Mouse (Mus musculus): ENCODE data around the gene Tmem163. TPM values are rescaled to one million over a fixed set of nuclear protein-coding genes. Genes with fewer than 3 reads are reported as not detected.

Gene Tmem163
- polyA plus RNA-seq, 1 experiment: 53.4 TPM

- no peak for TF ChIP-seq POLR2A (IDR thresholded peaks at IDR 0.05; ENCODE audit: borderline replicate concordance, extremely low read depth, insufficient read depth, insufficient read length, poor library complexity, severe bottlenecking)
- peak; percentile 100 for TF ChIP-seq CTCF (IDR thresholded peaks at IDR 0.05; ENCODE audit: borderline replicate concordance, extremely low read depth, insufficient read depth, insufficient read length)
These were observed 182.4 kb downstream of the Tmem163 start for GRCm38 (mm10) chr1:127496737-127497543.

GRCm38 (mm10) chr1:127487161-127487560 is 192.2 kb downstream of the Tmem163 start:
- no peak for DNase-seq (ENCODE audit: low read depth)
- no peak for TF ChIP-seq POLR2A (IDR thresholded peaks at IDR 0.05; ENCODE audit: borderline replicate concordance, extremely low read depth, insufficient read depth, insufficient read length, poor library complexity, severe bottlenecking)
- peak; percentile 64 for TF ChIP-seq CTCF (IDR thresholded peaks at IDR 0.05; ENCODE audit: borderline replicate concordance, extremely low read depth, insufficient read depth, insufficient read length)

More at GRCm38 (mm10) chr1:127496737-127497543, 182.4 kb downstream of the Tmem163 start:
- peak; percentile 71 for DNase-seq (ENCODE audit: low read depth)

GRCm38 (mm10) chr1:127484826-127485225 is 194.5 kb downstream of the Tmem163 start:
- peak; percentile 55 for DNase-seq (ENCODE audit: low read depth)
- TF ChIP-seq POLR2A (IDR thresholded peaks at IDR 0.05; ENCODE audit: borderline replicate concordance, extremely low read depth, insufficient read depth, insufficient read length, poor library complexity, severe bottlenecking) (no peak), CTCF (IDR thresholded peaks at IDR 0.05; ENCODE audit: borderline replicate concordance, extremely low read depth, insufficient read depth, insufficient read length) (peak; percentile 82)

- TF ChIP-seq POLR2A (IDR thresholded peaks at IDR 0.05; ENCODE audit: borderline replicate concordance, extremely low read depth, insufficient read depth, insufficient read length, poor library complexity, severe bottlenecking) (no peak), CTCF (IDR thresholded peaks at IDR 0.05; ENCODE audit: borderline replicate concordance, extremely low read depth, insufficient read depth, insufficient read length) (no peak)
- no peak for DNase-seq (ENCODE audit: low read depth)
These were observed 195.2 kb downstream of the Tmem163 start for GRCm38 (mm10) chr1:127484188-127484587.

GRCm38 (mm10) chr1:127482911-127483310 is 196.4 kb downstream of the Tmem163 start:
- TF ChIP-seq POLR2A (IDR thresholded peaks at IDR 0.05; ENCODE audit: borderline replicate concordance, extremely low read depth, insufficient read depth, insufficient read length, poor library complexity, severe bottlenecking): no peak
- no peak for TF ChIP-seq CTCF (IDR thresholded peaks at IDR 0.05; ENCODE audit: borderline replicate concordance, extremely low read depth, insufficient read depth, insufficient read length)
- DNase-seq (ENCODE audit: low read depth): peak; percentile 58

- DNase-seq (ENCODE audit: low read depth): peak; percentile 57
- no peak for TF ChIP-seq CTCF (IDR thresholded peaks at IDR 0.05; ENCODE audit: borderline replicate concordance, extremely low read depth, insufficient read depth, insufficient read length)
- no peak for TF ChIP-seq POLR2A (IDR thresholded peaks at IDR 0.05; ENCODE audit: borderline replicate concordance, extremely low read depth, insufficient read depth, insufficient read length, poor library complexity, severe bottlenecking)
These were observed 203.6 kb downstream of the Tmem163 start for GRCm38 (mm10) chr1:127475756-127476155.

- DNase-seq (ENCODE audit: low read depth): no peak
- TF ChIP-seq CTCF (IDR thresholded peaks at IDR 0.05; ENCODE audit: borderline replicate concordance, extremely low read depth, insufficient read depth, insufficient read length): no peak
- no peak for TF ChIP-seq POLR2A (IDR thresholded peaks at IDR 0.05; ENCODE audit: borderline replicate concordance, extremely low read depth, insufficient read depth, insufficient read length, poor library complexity, severe bottlenecking)
These were observed 209.2 kb downstream of the Tmem163 start for GRCm38 (mm10) chr1:127470175-127470574.

- TF ChIP-seq POLR2A (IDR thresholded peaks at IDR 0.05; ENCODE audit: borderline replicate concordance, extremely low read depth, insufficient read depth, insufficient read length, poor library complexity, severe bottlenecking) (no peak), CTCF (IDR thresholded peaks at IDR 0.05; ENCODE audit: borderline replicate concordance, extremely low read depth, insufficient read depth, insufficient read length) (no peak)
- DNase-seq (ENCODE audit: low read depth): no peak
These were observed 212.1 kb downstream of the Tmem163 start for GRCm38 (mm10) chr1:127467238-127467637.

- TF ChIP-seq CTCF (IDR thresholded peaks at IDR 0.05; ENCODE audit: borderline replicate concordance, extremely low read depth, insufficient read depth, insufficient read length) (no peak), POLR2A (IDR thresholded peaks at IDR 0.05; ENCODE audit: borderline replicate concordance, extremely low read depth, insufficient read depth, insufficient read length, poor library complexity, severe bottlenecking) (no peak)
- DNase-seq (ENCODE audit: low read depth): no peak
These were observed 214.1 kb downstream of the Tmem163 start for GRCm38 (mm10) chr1:127465292-127465691.

GRCm38 (mm10) chr1:127464041-127464440 is 215.3 kb downstream of the Tmem163 start:
- TF ChIP-seq CTCF (IDR thresholded peaks at IDR 0.05; ENCODE audit: borderline replicate concordance, extremely low read depth, insufficient read depth, insufficient read length) (no peak), POLR2A (IDR thresholded peaks at IDR 0.05; ENCODE audit: borderline replicate concordance, extremely low read depth, insufficient read depth, insufficient read length, poor library complexity, severe bottlenecking) (no peak)
- no peak for DNase-seq (ENCODE audit: low read depth)

- TF ChIP-seq POLR2A (IDR thresholded peaks at IDR 0.05; ENCODE audit: borderline replicate concordance, extremely low read depth, insufficient read depth, insufficient read length, poor library complexity, severe bottlenecking): no peak
- no peak for TF ChIP-seq CTCF (IDR thresholded peaks at IDR 0.05; ENCODE audit: borderline replicate concordance, extremely low read depth, insufficient read depth, insufficient read length)
- DNase-seq (ENCODE audit: low read depth): no peak
These were observed 218.3 kb downstream of the Tmem163 start for GRCm38 (mm10) chr1:127461017-127461416.

- no peak for DNase-seq (ENCODE audit: low read depth)
- TF ChIP-seq POLR2A (IDR thresholded peaks at IDR 0.05; ENCODE audit: borderline replicate concordance, extremely low read depth, insufficient read depth, insufficient read length, poor library complexity, severe bottlenecking) (no peak), CTCF (IDR thresholded peaks at IDR 0.05; ENCODE audit: borderline replicate concordance, extremely low read depth, insufficient read depth, insufficient read length) (no peak)
These were observed 219.8 kb downstream of the Tmem163 start for GRCm38 (mm10) chr1:127459576-127459975.
